Mouse (Mus musculus): ENCODE measurements around the gene Ttc26. TPM values are rescaled to one million over a fixed set of nuclear protein-coding genes. Genes with fewer than 3 reads are reported as not detected.
A peak's percentile ranks its signal among the peaks of the same experiment; 100 is the strongest.

The Ttc26 gene
- total and polyA plus RNA-seq, 2 experiments from 2014 or later: 4.0 to 10.1 TPM

DNA sequence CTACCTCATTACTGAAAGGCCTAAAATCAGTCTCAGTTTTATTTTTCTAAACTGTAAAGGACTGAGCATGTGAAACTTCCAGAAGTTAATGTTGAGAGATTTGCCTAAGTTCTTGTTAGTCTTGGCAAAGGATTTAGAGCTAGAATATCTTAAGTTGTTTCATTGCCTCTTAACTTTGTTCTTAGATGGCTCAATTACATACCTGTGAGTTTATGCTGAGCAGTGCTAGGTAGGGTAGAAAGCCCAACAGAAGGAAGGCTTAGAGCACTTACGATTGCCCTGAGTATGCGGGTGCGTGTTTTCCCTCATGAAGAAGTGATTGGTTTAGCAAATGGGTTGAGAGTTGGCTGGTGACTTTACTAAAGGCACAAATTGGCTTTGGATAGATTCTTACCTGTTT lies 76.8 kb downstream of the Ttc26 start:
- no peak overlapping the region for H3K9ac ChIP-seq
- no peak overlapping the region for H3K4me3 ChIP-seq (ENCODE audit: low read depth, low read length)
- no peak overlapping the region for H3K27ac ChIP-seq (ENCODE audit: low read depth, low read length)
- ATAC-seq (no peak), DNase-seq (no peak)
- no peaks in the 10 kb centered on the region for H3K27me3 ChIP-seq (ENCODE audit: insufficient read depth, low read length)
- no peak overlapping the region for H3K4me2 ChIP-seq (ENCODE audit: low read depth)
- no peak for TF ChIP-seq CTCF (IDR thresholded peaks at IDR 0.05; ENCODE audit: low read depth)
- H3K4me1 ChIP-seq (ENCODE audit: insufficient read depth): no peaks in the 10 kb centered on the region
- WGBS: 99% methylated on average over 3 of the region's 3 CpGs
- H3K9me3 ChIP-seq (ENCODE audit: low read length): no peaks in the 10 kb centered on the region
- peaks cover 20% of the 10 kb centered on the region for H3K36me3 ChIP-seq (ENCODE audit: insufficient read depth)

DNA sequence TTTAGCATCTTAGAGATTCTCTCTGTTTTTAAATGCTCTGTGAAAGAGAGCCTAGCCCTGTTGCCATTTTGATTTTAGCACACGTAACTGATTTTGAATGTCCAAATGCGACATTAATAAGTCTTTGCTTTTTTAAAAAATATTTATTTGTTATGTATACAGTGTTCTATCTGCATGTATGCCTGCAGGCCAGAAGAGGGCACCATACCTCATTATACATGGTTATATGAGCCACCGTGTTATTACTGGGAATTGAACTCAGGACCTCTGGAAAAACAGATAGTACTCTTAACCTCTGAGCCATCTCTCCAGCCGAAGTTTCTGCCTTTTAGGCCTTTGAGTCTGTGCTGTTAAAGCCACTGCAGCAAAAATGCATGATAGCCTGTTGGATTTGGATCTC lies 88.3 kb downstream of the Ttc26 start:
- DNase-seq (no peak), ATAC-seq (no peak)
- Histone ChIP-seq H3K9me3 (ENCODE audit: low read length) (no peaks in the 10 kb centered on the region), H3K4me2 (ENCODE audit: low read depth) (no peak overlapping the region), H3K27ac (ENCODE audit: low read depth, low read length) (no peak overlapping the region), H3K4me1 (ENCODE audit: insufficient read depth) (no peaks in the 10 kb centered on the region), H3K4me3 (ENCODE audit: low read depth, low read length) (no peak overlapping the region), H3K9ac (no peak overlapping the region), H3K27me3 (ENCODE audit: insufficient read depth, low read length) (no peaks in the 10 kb centered on the region), H3K36me3 (ENCODE audit: insufficient read depth) (peaks cover 11% of the 10 kb centered on the region)
- 89% methylated on average over 4 of the region's 4 CpGs for WGBS
- peak; percentile 26; the same call in 1 of the 2 replicates for TF ChIP-seq CTCF (IDR thresholded peaks at IDR 0.05; ENCODE audit: low read depth)

Other genes starting within 250 kb of the Ttc26 start
- 33.7 and 38.7 TPM in 2 replicates for gene D630045J12Rik, start 127.5 kb upstream of the Ttc26 start, total RNA-seq (2014; rRNA removed)
- 7.7 and 11.4 TPM in 2 replicates for gene D630045J12Rik, start 127.5 kb upstream of the Ttc26 start, polyA plus RNA-seq (2015; fragmentation: Nextera tagmentation; extraction: Ambion mirVana)
- gene Zc3hav1l, start 82.2 kb upstream of the Ttc26 start, total RNA-seq (2014; rRNA removed): 5.3 and 8.4 TPM in 2 replicates
- gene Zc3hav1l, start 82.2 kb upstream of the Ttc26 start, polyA plus RNA-seq (2015; fragmentation: Nextera tagmentation; extraction: Ambion mirVana): 2.4 and 2.9 TPM in 2 replicates
- gene Zc3hav1, start 26.9 kb upstream of the Ttc26 start, total RNA-seq (2014; rRNA removed): 2.2 and 5.7 TPM in 2 replicates
- gene Zc3hav1, start 26.9 kb upstream of the Ttc26 start, polyA plus RNA-seq (2015; fragmentation: Nextera tagmentation; extraction: Ambion mirVana): 1.6 and 2.0 TPM in 2 replicates
- gene Ubn2, start 52.5 kb downstream of the Ttc26 start, total RNA-seq (2014; rRNA removed): 21.1 and 30.0 TPM in 2 replicates
- 5.0 and 8.8 TPM in 2 replicates for gene Ubn2, start 52.5 kb downstream of the Ttc26 start, polyA plus RNA-seq (2015; fragmentation: Nextera tagmentation; extraction: Ambion mirVana)
- gene Fmc1, start 152.0 kb downstream of the Ttc26 start, total RNA-seq (2014; rRNA removed): 65.3 and 65.8 TPM in 2 replicates
- 180 and 203 TPM in 2 replicates for gene Fmc1, start 152.0 kb downstream of the Ttc26 start, polyA plus RNA-seq (2015; fragmentation: Nextera tagmentation; extraction: Ambion mirVana)
- gene Luc7l2, start 169.9 kb downstream of the Ttc26 start, total RNA-seq (2014; rRNA removed): 73.2 and 97.6 TPM in 2 replicates
- gene Luc7l2, start 169.9 kb downstream of the Ttc26 start, polyA plus RNA-seq (2015; fragmentation: Nextera tagmentation; extraction: Ambion mirVana): 12.0 and 26.1 TPM in 2 replicates